Mouse (Mus musculus): ENCODE results near the gene Scrt2. TPM values are rescaled to one million over a fixed set of nuclear protein-coding genes. Genes with fewer than 3 reads are reported as not detected.
"Not testable (repeated sequence)": the region's sequence is repeated elsewhere in the genome, so short reads cannot be mapped to it uniquely, and the experiment has no call there.

Gene Scrt2
- polyA plus RNA-seq, 1 experiment = 0.21 TPM

DNA sequence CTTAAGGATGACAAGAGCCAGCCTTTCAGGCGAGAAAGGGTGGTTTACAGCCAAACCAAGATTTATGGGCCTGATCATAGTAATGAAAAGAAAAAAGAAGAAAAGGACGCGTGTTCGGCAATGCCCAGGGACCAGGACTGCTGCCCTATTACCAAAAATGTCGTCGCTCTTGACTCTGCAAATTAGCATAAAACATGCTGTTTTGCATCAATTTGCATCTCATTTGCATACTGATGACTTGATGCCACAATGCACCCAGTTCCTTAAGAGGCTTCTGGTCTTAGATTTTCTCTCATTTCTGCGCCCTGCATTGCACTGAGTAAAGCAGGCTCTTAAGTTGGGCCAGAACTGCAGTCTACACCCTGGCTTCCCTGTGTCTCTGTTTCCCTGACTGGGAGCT is 31.0 kb upstream of the Scrt2 start:
- Histone ChIP-seq H3K4me1 (ENCODE audit: control insufficient read depth, insufficient read depth, low read length) (peaks cover 16% of the 10 kb centered on the region), H3K27me3 (ENCODE audit: control insufficient read depth, insufficient read depth, low read length) (peaks cover 4% of the 10 kb centered on the region)

DNA sequence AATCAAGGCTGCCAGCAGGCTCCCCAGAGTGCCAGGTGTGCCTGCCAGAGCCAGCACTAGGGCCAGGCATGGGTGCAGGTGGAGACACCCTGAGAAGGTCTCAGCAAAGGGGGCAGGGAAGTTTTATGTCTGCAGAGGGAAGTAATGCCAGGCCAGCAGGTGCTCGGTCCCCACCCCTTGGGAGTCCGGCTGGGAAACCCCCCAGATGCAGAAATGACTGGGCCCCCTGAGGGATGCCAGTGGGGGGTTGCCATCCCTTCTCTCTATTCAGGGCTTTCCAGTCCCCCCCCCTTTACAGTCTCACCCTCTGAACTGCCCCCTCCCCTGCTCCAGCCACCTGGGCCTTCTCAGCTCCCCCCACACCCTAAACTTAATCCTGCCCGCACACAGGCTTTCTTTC is 29.3 kb upstream of the Scrt2 start:
- TF ChIP-seq CTCF (IDR thresholded peaks at IDR 0.05; ENCODE audit: control insufficient read depth, insufficient read depth, insufficient replicate concordance, low read depth, low read length) = no peak
- no peak for TF ChIP-seq POLR2A (IDR thresholded peaks at IDR 0.05; ENCODE audit: control insufficient read depth, low read depth, low read length)
- Histone ChIP-seq H3K27me3 (ENCODE audit: control insufficient read depth, insufficient read depth, low read length) (peaks cover 4% of the 10 kb centered on the region), H3K36me3 (ENCODE audit: control insufficient read depth, insufficient read depth, low read length) (no peaks in the 10 kb centered on the region), H3K27ac (ENCODE audit: control insufficient read depth, insufficient read depth, low read depth, low read length) (no peak overlapping the region), H3K4me3 (ENCODE audit: control insufficient read depth, low read depth, low read length) (no peak overlapping the region), H3K4me1 (ENCODE audit: control insufficient read depth, insufficient read depth, low read length) (peaks cover 18% of the 10 kb centered on the region)

More for the DNA sequence above, 31.0 kb upstream of the Scrt2 start:
- H3K4me3 ChIP-seq (ENCODE audit: control insufficient read depth, low read depth, low read length) = no peak overlapping the region
- no peaks in the 10 kb centered on the region for H3K36me3 ChIP-seq (ENCODE audit: control insufficient read depth, insufficient read depth, low read length)
- no peak for TF ChIP-seq POLR2A (IDR thresholded peaks at IDR 0.05; ENCODE audit: control insufficient read depth, low read depth, low read length)
- no peak for TF ChIP-seq CTCF (IDR thresholded peaks at IDR 0.05; ENCODE audit: control insufficient read depth, insufficient read depth, insufficient replicate concordance, low read depth, low read length)
- H3K27ac ChIP-seq (ENCODE audit: control insufficient read depth, insufficient read depth, low read depth, low read length) = no peak overlapping the region

DNA sequence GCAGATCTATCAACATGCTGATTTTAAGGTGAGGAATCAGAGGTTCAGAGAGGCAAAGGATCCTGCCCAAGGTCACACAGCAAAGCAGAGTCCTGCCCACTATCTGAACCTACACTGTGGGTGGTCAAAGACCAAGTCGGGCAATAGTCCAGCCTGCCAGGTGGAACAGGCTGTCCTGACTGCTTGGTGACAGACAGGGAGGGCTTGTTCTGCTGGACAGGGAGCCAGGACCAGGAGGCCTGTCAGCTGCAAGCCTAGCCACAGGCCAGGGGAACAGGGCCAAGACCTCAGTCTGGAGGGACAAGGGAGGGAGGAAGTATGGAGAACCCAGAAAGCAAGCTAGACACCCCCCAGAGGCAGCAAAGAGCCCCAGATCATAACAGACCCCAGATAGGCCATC is 25.9 kb upstream of the Scrt2 start:
- no peak for TF ChIP-seq CTCF (IDR thresholded peaks at IDR 0.05; ENCODE audit: control insufficient read depth, insufficient read depth, insufficient replicate concordance, low read depth, low read length)
- TF ChIP-seq POLR2A (IDR thresholded peaks at IDR 0.05; ENCODE audit: control insufficient read depth, low read depth, low read length) = no peak
- peaks cover 2% of the 10 kb centered on the region; the same call in 1 of the 2 replicates for H3K4me1 ChIP-seq (ENCODE audit: control insufficient read depth, insufficient read depth, low read length)
- H3K36me3 ChIP-seq (ENCODE audit: control insufficient read depth, insufficient read depth, low read length) = no peaks in the 10 kb centered on the region
- no peaks in the 10 kb centered on the region for H3K27me3 ChIP-seq (ENCODE audit: control insufficient read depth, insufficient read depth, low read length)
- H3K27ac ChIP-seq (ENCODE audit: control insufficient read depth, insufficient read depth, low read depth, low read length) = no peak overlapping the region
- H3K4me3 ChIP-seq (ENCODE audit: control insufficient read depth, low read depth, low read length) = no peak overlapping the region

DNA sequence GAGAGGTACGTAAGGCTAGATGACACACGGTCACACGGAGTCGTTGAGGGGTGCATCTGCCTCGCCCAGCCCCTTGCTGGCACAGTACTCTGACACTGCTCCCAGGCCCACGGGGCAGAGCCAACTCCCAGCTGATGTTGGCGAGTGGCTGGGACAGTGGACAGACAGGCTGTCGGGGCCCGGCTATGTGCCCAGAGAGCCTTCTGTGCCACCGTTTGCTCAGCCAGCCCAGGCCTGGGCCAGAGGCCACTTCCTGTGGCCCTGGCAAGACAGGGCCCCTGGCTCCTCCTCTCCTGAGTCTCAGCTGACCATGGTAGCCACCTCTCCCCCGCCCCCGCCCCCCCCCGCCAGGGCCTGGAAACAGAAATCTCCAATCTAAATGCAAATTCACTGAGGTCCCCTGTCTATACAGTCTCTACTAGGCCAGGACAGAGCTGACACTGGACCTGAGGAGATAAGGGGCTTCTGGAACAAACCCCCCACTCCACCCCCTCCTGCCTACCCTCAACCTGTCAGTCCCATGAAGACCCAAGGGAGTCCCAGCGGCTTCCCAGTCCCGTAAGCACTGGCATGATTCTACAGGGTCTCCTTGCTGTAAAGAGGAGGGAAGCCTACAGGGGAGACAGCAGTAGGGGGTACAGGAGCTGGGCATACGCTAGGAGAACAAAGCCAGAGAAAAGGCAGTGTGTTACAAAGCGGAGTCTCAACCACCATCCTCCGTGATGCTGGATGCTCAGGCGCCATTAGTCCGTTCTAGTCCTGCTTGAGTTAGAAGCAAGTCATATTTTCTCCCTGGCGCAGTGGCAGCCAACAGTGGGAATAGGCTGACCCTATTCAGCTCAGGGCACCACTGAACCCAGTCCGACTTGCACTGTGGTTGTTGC is 24.7 kb upstream of the Scrt2 start:
- TF ChIP-seq POLR2A (IDR thresholded peaks at IDR 0.05; ENCODE audit: control insufficient read depth, low read depth, low read length) (no peak), CTCF (IDR thresholded peaks at IDR 0.05; ENCODE audit: control insufficient read depth, insufficient read depth, insufficient replicate concordance, low read depth, low read length) (no peak)
- H3K36me3 ChIP-seq (ENCODE audit: control insufficient read depth, insufficient read depth, low read length) = no peaks in the 10 kb centered on the region
- H3K27me3 ChIP-seq (ENCODE audit: control insufficient read depth, insufficient read depth, low read length) = no peaks in the 10 kb centered on the region
- H3K27ac ChIP-seq (ENCODE audit: control insufficient read depth, insufficient read depth, low read depth, low read length) = no peak overlapping the region
- H3K4me3 ChIP-seq (ENCODE audit: control insufficient read depth, low read depth, low read length) = no peak overlapping the region
- H3K4me1 ChIP-seq (ENCODE audit: control insufficient read depth, insufficient read depth, low read length) = peaks cover 2% of the 10 kb centered on the region; the same call in 1 of the 2 replicates

DNA sequence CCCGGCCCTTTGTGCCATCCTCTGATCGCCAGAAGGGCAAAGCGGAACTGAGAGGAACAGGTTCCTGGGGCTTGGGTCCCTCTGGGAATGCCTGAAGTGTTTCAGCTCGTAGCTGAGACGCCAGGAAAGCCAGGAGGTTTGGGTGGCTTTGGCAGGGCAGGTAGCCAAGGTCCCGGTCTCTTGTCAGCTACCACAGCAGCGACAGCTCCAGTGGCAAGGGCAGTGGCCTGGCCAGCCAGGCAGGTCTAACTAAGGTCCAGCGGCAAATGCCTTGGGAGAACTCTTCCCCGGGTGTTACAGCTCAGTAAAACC is 24.1 kb upstream of the Scrt2 start:
- TF ChIP-seq CTCF (IDR thresholded peaks at IDR 0.05; ENCODE audit: control insufficient read depth, insufficient read depth, insufficient replicate concordance, low read depth, low read length) = no peak
- no peak for TF ChIP-seq POLR2A (IDR thresholded peaks at IDR 0.05; ENCODE audit: control insufficient read depth, low read depth, low read length)
- Histone ChIP-seq H3K27ac (ENCODE audit: control insufficient read depth, insufficient read depth, low read depth, low read length) (no peak overlapping the region), H3K4me1 (ENCODE audit: control insufficient read depth, insufficient read depth, low read length) (peaks cover 2% of the 10 kb centered on the region; the same call in 1 of the 2 replicates), H3K36me3 (ENCODE audit: control insufficient read depth, insufficient read depth, low read length) (no peaks in the 10 kb centered on the region), H3K27me3 (ENCODE audit: control insufficient read depth, insufficient read depth, low read length) (no peaks in the 10 kb centered on the region), H3K4me3 (ENCODE audit: control insufficient read depth, low read depth, low read length) (no peak overlapping the region)

- not testable (repeated sequence) for H3K27ac ChIP-seq (ENCODE audit: control insufficient read depth, insufficient read depth, low read depth, low read length); H3K4me1 ChIP-seq (ENCODE audit: control insufficient read depth, insufficient read depth, low read length); H3K27me3 ChIP-seq (ENCODE audit: control insufficient read depth, insufficient read depth, low read length); H3K36me3 ChIP-seq (ENCODE audit: control insufficient read depth, insufficient read depth, low read length); H3K4me3 ChIP-seq (ENCODE audit: control insufficient read depth, low read depth, low read length)
These were observed 18.5 kb upstream of the Scrt2 start for GRCm38 (mm10) chr2:152062817-152063216.

DNA sequence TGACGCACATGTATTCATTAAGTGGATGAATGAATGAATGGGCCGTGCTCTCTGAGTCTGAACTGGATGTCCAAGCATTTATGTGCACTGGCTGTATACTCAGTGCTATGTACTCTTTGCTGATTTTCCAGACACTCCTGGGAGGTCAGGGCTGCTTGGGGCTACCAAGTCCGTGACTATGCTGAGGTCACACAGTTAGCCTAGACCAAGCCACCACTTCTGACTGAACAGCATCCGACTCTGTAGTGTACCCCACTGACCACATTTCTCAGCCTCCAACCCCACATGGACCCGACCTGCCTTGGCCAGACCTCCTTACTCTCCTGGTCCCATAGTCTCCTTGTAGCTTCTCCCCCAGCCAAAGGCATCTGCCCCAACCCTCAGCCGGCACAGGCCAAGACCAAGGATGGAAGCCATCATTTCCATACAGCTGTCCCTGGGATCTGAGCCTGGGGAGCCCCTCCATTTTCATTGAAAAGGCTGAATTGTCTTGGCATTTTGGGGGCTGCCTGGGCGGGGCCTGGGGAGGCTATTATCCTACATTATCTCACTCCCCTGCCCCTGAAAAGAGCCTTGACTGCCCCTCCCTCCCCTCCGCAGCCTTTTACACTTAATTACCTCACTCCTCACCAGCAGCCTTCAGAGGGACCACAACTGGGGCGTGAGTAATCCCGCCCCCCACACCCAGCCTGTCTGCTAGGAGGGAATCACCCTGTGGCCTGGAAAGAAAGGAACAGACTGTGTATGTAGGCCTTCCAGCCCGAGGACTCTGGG is 12.5 kb upstream of the Scrt2 start:
- Histone ChIP-seq H3K36me3 (ENCODE audit: control insufficient read depth, insufficient read depth, low read length) (no peaks in the 10 kb centered on the region), H3K4me3 (ENCODE audit: control insufficient read depth, low read depth, low read length) (no peak overlapping the region), H3K27me3 (ENCODE audit: control insufficient read depth, insufficient read depth, low read length) (no peaks in the 10 kb centered on the region), H3K4me1 (ENCODE audit: control insufficient read depth, insufficient read depth, low read length) (no peaks in the 10 kb centered on the region), H3K27ac (ENCODE audit: control insufficient read depth, insufficient read depth, low read depth, low read length) (no peak overlapping the region)
- TF ChIP-seq CTCF (IDR thresholded peaks at IDR 0.05; ENCODE audit: control insufficient read depth, insufficient read depth, insufficient replicate concordance, low read depth, low read length) (no peak), POLR2A (IDR thresholded peaks at IDR 0.05; ENCODE audit: control insufficient read depth, low read depth, low read length) (no peak)
